Mouse (Mus musculus) limb, embryonic 14.5 days (tissue): ENCODE data around the gene Aff1. TPM values are rescaled to one million over a fixed set of nuclear protein-coding genes. Genes with fewer than 3 reads are reported as not detected.

Source experiments
- ATAC-seq: fragments of 200-750 bp; cut with Nextera tagmentation; 2 replicates; pipeline ENCODE4 v1.8.0; 2017; ENCODE audit warnings: low read depth, moderate number of reproducible peaks, moderate TSS enrichment; ENCODE audit not compliant: low FRiP score
- DNase-seq: peaks from one replicate; pipeline ENCODE4 v3.0.0-alpha.2; 2015; ENCODE audit warnings: low spot score
- H3K27ac ChIP-seq: fragments of 300-500 bp; sonication (generic); replicated peaks from 2 replicates; pipeline ENCODE4 v1.5.1; 2014; ENCODE audit warnings: low read depth, mild to moderate bottlenecking, low read length, moderate library complexity, mixed read lengths
- H3K27me3 ChIP-seq: fragments of 300-500 bp; sonication (generic); 2 replicates; pipeline ENCODE4 v1.6.1; 2014; ENCODE audit warnings: low read length, mixed read lengths; ENCODE audit not compliant: control insufficient read depth, insufficient read depth
- H3K36me3 ChIP-seq: fragments of 300-500 bp; sonication (generic); 2 replicates; pipeline ENCODE4 v1.6.1; 2014; ENCODE audit warnings: mild to moderate bottlenecking, low read length, moderate library complexity, mixed read lengths; ENCODE audit not compliant: control insufficient read depth, insufficient read depth
- H3K4me1 ChIP-seq: fragments of 300-500 bp; sonication (generic); 2 replicates; pipeline ENCODE4 v1.6.1; 2014; ENCODE audit warnings: antibody characterized with exemption, low read length, mixed read lengths; ENCODE audit not compliant: control insufficient read depth, insufficient read depth
- H3K4me2 ChIP-seq: fragments of 300-500 bp; sonication (generic); replicated peaks from 2 replicates; pipeline ENCODE4 v1.6.1; 2014; ENCODE audit warnings: low read depth, mild to moderate bottlenecking, low read length, moderate library complexity; ENCODE audit not compliant: severe bottlenecking
- H3K4me3 ChIP-seq: fragments of 300-500 bp; sonication (generic); replicated peaks from 2 replicates; pipeline ENCODE4 v1.5.1; 2014; ENCODE audit warnings: low read length
- H3K9ac ChIP-seq: fragments of 300-500 bp; sonication (generic); 2 replicates; pipeline ENCODE4 v1.6.1; 2014; ENCODE audit warnings: mild to moderate bottlenecking, low read depth, low read length, moderate library complexity; ENCODE audit not compliant: severe bottlenecking
- H3K9me3 ChIP-seq: fragments of 300-500 bp; sonication (generic); 2 replicates; pipeline ENCODE4 v1.6.1; 2016; ENCODE audit warnings: low read length; ENCODE audit not compliant: control insufficient read depth
- POLR2A ChIP-seq: fragments of 200-500 bp; IDR thresholded peaks from 2 replicates; pipeline ENCODE4 v1.8.0; 2012; ENCODE audit warnings: inconsistent platforms, mild to moderate bottlenecking, moderate library complexity, borderline replicate concordance; ENCODE audit not compliant: insufficient read depth, insufficient read length; ENCODE audit errors: extremely low read depth
- WGBS: fragments of 180-500 bp; shearing (Covaris S2); extraction: QIAGEN DNeasy Blood & Tissue Kit; methylation state at CpG from one replicate; pipeline ENCODE4 v1.1.7; 2014; 5-methylcytosine and 5-hydroxymethylcytosine counted together
- polyA plus RNA-seq, 2 experiments: library from polyadenylated mRNA; depleted of rRNA in 1 of 2; stranded (reverse) in 1 of 2; unstranded in 1 of 2; fragments of >200 nt; fragmentation: Nextera tagmentation in 1 of 2; extraction: Ambion mirVana in 1 of 2; gene quantifications; 2 replicates each; pipeline versions ENCODE4 v1.2.1 to v1.2.3; 2012 to 2014

The Aff1 gene
- polyA plus RNA-seq, 2 experiments: 3.6 to 5.7 TPM

DNA sequence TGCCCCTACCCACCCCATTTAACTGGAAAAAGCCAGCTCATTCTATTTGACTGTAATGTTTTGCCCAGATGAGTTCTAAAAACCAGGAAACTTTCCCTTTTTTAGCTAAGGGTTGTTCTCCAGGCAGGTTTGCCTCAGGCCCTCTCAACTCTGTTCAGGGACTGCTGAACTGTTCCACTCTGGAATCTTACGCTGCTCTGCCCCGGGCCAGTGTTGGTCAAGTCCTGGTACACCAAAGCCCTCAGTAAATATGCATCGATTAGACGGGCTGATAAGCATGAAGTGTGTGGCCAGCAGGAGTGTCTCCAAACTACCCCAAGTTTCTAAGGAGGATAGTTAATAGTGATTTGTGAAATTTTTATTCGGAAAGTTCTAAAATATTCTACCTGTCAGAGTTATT lies 46.3 kb downstream of the Aff1 start:
- WGBS: 65% methylated on average over 5 of the region's 5 CpGs
- H3K4me1 ChIP-seq: 0 out of 2 replicates have a peak, but pooled peaks cover 4% of the 10 kb centered on the region
- H3K4me2 ChIP-seq: no peak overlapping the region
- H3K27me3 ChIP-seq: no peaks in the 10 kb centered on the region
- DNase-seq (no peak), ATAC-seq (no peak)
- H3K9ac ChIP-seq: no peak overlapping the region
- no peak overlapping the region for H3K27ac ChIP-seq
- no peak for TF ChIP-seq POLR2A
- no peaks in the 10 kb centered on the region for H3K9me3 ChIP-seq
- no peak overlapping the region for H3K4me3 ChIP-seq
- H3K36me3 ChIP-seq: no peaks in the 10 kb centered on the region

DNA sequence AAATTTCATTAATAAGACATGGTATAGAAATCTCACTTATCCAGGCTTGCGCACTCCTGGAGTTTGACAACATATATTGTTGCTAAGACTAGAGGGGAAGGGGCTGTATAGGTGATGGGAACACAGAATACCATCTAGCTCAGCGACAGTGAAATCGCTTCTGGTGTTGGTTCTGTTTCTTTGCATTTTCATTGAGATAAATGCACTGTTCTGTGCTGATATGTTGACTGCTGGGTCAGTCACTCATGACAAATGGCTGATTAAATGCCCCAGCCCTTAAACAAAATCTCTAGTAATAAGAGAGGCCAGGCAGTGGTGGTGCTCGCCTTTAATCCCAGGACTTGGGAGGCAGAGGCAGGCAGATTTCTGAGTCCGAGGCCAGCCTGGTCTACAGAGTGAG lies 47.0 kb downstream of the Aff1 start:
- ATAC-seq: no peak
- Histone ChIP-seq H3K27me3 (no peaks in the 10 kb centered on the region), H3K4me3 (no peak overlapping the region), H3K36me3 (no peaks in the 10 kb centered on the region), H3K9me3 (no peaks in the 10 kb centered on the region), H3K27ac (no peak overlapping the region), H3K4me2 (no peak overlapping the region), H3K9ac (no peak overlapping the region), H3K4me1 (0 out of 2 replicates have a peak, but pooled peaks cover 4% of the 10 kb centered on the region)
- no peak for TF ChIP-seq POLR2A
- 91% methylated on average over 5 of the region's 5 CpGs for WGBS
- no peak for DNase-seq

DNA sequence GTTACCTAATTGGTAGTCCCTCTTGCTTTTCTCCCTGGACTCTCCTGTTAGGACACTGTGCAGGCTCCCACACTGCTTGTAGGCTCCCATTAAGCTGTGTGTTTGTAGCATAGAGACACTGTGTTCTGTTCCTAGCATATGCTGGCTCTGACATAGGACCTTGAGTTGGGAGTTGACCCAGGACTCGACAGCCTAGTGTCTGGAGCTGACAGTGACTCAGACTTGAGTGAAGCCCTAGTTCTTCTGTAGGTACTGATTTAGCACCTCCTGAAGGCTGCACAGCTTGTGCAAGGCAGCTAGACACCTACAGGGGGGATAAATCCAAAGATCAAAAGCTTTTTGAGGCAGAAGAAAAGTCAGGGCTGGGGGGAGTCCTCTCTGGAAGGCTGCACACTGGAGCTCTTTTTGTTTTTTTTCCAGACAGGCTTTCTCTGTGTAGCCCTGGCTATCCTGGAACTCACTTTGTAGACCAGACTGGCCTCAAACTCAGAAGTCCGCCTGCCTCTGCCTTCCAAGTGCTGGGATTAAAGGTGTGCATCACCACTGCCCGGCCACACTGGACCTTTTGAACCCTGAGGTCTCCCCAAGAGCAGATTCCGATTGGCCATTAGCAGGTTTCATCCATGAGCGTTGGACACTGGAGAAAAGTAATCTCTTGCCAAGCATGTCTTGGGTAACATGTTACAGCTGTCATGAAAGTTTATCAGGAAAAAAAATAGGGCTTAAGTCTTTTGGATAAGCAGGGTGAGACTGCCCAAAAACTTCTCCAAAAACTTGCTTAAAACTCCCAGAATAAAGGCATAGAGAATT lies 48.1 kb downstream of the Aff1 start:
- H3K27me3 ChIP-seq: no peaks in the 10 kb centered on the region
- H3K9me3 ChIP-seq: no peaks in the 10 kb centered on the region
- ATAC-seq: no peak
- H3K27ac ChIP-seq: no peak overlapping the region
- WGBS: 67% methylated on average over 5 of the region's 5 CpGs
- no peak for DNase-seq
- no peak overlapping the region for H3K4me2 ChIP-seq
- no peaks in the 10 kb centered on the region for H3K36me3 ChIP-seq
- no peak overlapping the region for H3K4me3 ChIP-seq
- 0 out of 2 replicates have a peak, but pooled peaks cover 4% of the 10 kb centered on the region for H3K4me1 ChIP-seq
- no peak for TF ChIP-seq POLR2A
- H3K9ac ChIP-seq: no peak overlapping the region

DNA sequence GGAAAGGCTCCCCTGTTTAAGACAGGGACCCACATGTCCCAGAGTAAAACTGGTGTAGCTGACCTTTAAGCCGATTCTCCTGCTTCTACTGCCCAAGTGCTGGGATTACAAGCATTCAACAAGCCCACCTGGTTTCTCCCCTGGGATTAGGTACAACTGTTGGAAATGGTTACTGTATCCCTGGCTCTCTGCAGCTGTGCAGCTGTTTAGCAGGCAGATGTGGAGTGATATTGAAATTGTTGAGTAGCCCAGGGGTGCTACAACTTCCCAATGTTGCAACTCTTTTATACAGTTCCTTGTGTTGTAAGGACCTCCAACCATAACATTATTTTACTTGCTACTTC lies 48.7 kb downstream of the Aff1 start:
- no peak overlapping the region for H3K4me3 ChIP-seq
- ATAC-seq: no peak
- WGBS: 50% methylated on average over 1 of the region's 1 CpGs
- H3K27ac ChIP-seq: no peak overlapping the region
- TF ChIP-seq POLR2A: no peak
- DNase-seq: no peak
- H3K27me3 ChIP-seq: no peaks in the 10 kb centered on the region
- 0 out of 2 replicates have a peak, but pooled peaks cover 4% of the 10 kb centered on the region for H3K4me1 ChIP-seq
- H3K4me2 ChIP-seq: no peak overlapping the region
- H3K9me3 ChIP-seq: no peaks in the 10 kb centered on the region
- no peak overlapping the region for H3K9ac ChIP-seq
- no peaks in the 10 kb centered on the region for H3K36me3 ChIP-seq

DNA sequence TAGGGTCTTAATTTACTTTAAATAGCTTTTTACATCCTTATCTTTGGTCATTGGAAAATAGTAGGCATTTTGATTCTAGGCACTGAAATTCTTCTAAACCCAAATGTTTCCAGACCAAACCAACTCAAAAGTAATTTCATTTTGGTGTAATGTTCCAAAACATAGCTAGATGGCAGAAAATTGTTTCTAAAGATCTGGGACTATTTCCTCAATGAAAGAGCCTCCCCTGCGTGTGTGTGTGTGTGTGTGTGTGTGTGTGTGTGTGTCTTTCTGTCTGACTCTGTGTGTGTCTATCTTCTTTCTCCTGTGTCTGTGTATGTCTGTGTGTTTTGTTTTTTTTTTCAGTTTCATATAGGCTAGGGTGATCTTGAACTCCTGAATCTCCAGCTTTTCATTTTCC lies 49.3 kb downstream of the Aff1 start:
- H3K9me3 ChIP-seq: no peaks in the 10 kb centered on the region
- no peak overlapping the region for H3K4me2 ChIP-seq
- H3K9ac ChIP-seq: no peak overlapping the region
- H3K27ac ChIP-seq: no peak overlapping the region
- 0 out of 2 replicates have a peak, but pooled peaks cover 4% of the 10 kb centered on the region for H3K4me1 ChIP-seq
- TF ChIP-seq POLR2A: no peak
- 64% methylated on average over 1 of the region's 1 CpGs for WGBS
- DNase-seq (no peak), ATAC-seq (no peak)
- no peak overlapping the region for H3K4me3 ChIP-seq
- H3K27me3 ChIP-seq: no peaks in the 10 kb centered on the region
- H3K36me3 ChIP-seq: no peaks in the 10 kb centered on the region
